Mouse (Mus musculus) C2C12 (cell line): Measurements from ENCODE around the gene Otogl.

ENCODE experiments used
- CTCF ChIP-seq: IDR thresholded peaks from one replicate; pipeline ENCODE4 v1.5.1; 2011; ENCODE audit not compliant: control insufficient read depth, insufficient read depth, insufficient read length
- MAX ChIP-seq: IDR thresholded peaks from one replicate; pipeline ENCODE4 v1.6.1; 2011; ENCODE audit warnings: mild to moderate bottlenecking, control low read depth

- TF ChIP-seq CTCF, result no peak
- TF ChIP-seq MAX, result no peak
Measured at GRCm38 (mm10) chr10:107906453-107906852, 5.5 kb downstream of the Otogl start.
